29 mouse cellular contexts compared by ENCODE assay signal in genomic region chr14:11536121-11536520, GRCm38 (mm10). TPM values are rescaled to one million over a fixed set of nuclear protein-coding genes. Genes with fewer than 3 reads are reported as not detected.
DNase-seq lines count a peak whose midpoint lies in the region; ATAC-seq and TF ChIP-seq lines count a peak whose summit lies in the region.
"Had no signal": no experiment of that assay in that cellular context is flagged by ENCODE, and none has a peak within 500 bp of the region (broad histone marks: within the 10 kb centered on the region; RNA-seq: fewer than 3 reads in every experiment).

No protein-coding gene starts in this region.

- no peak overlapping the region for H3K4me2 ChIP-seq in embryonic facial prominence, embryonic 13.5 days
- H3K4me2 ChIP-seq in lung, postnatal 0 days (replicated peaks; ENCODE audit: low read depth, low read length), result no peak overlapping the region
- H3K4me2 ChIP-seq: embryonic facial prominence, embryonic 12.5 days; embryonic facial prominence, embryonic 15.5 days; forebrain, embryonic 12.5 days had no signal

- H3K27me3 ChIP-seq in embryonic facial prominence, embryonic 13.5 days, result no peaks in the 10 kb centered on the region
- H3K27me3 ChIP-seq in embryonic facial prominence, embryonic 10.5 days (replicated peaks; ENCODE audit: low read depth, poor library complexity, severe bottlenecking), result no peaks in the 10 kb centered on the region
- no peaks in the 10 kb centered on the region for H3K27me3 ChIP-seq in lung, postnatal 0 days (replicated peaks; ENCODE audit: insufficient read depth, low read length)
- H3K27me3 ChIP-seq: CH12.LX; embryonic facial prominence, embryonic 12.5 days; embryonic facial prominence, embryonic 15.5 days; forebrain, embryonic 12.5 days had no signal

- DNase-seq in embryonic facial prominence, embryonic 10.5 days (ENCODE audit: low spot score), result no peak
- peak; percentile 11 for DNase-seq in lung, postnatal 10 days
- DNase-seq in lung, postnatal 0 days (ENCODE audit: low spot score), result no peak
- DNase-seq in ES-CJ7 (ENCODE audit: low read depth, low spot score), result peak; percentile 56
- DNase-seq in ZHBTc4 (ENCODE audit: low read depth, low spot score), result peak; percentile 69
- no peak for DNase-seq in right cerebral cortex, adult 18-20 months
- no peak for DNase-seq in layer of hippocampus, postnatal 14 days (ENCODE audit: low spot score in 2 of 2)
- DNase-seq: adrenal gland, adult 2 months; adrenal gland, postnatal 10 days; adrenal gland, postnatal 25 days; B cell, adult 2 months; cerebellum, adult 11 months; cerebellum, adult 18-20 months; cerebellum, adult 8-10 months; cerebellum, adult 9-11 months; cerebellum, postnatal 14 days; cerebellum, postnatal 36 days had no signal

- no peak for TF ChIP-seq CTCF in lung, postnatal 0 days (IDR thresholded peaks at IDR 0.05)

- 0 out of 2 replicates have a peak, but pooled peaks have one; percentile 10 for ATAC-seq in embryonic facial prominence, embryonic 13.5 days (ENCODE audit: insufficient number of reproducible peaks, insufficient read depth, low FRiP score, low TSS enrichment, low read depth)
- no peak for ATAC-seq in lung, postnatal 0 days
- ATAC-seq: CD4-positive, CD25-positive, alpha-beta regulatory T cell, adult 4 months; forebrain, embryonic 14.5 days; forebrain, embryonic 16.5 days had no signal

- no peaks in the 10 kb centered on the region for H3K9me3 ChIP-seq in embryonic facial prominence, embryonic 13.5 days
- no peaks in the 10 kb centered on the region for H3K9me3 ChIP-seq in embryonic facial prominence, embryonic 10.5 days
- H3K9me3 ChIP-seq in lung, postnatal 0 days (ENCODE audit: low read length), result no peaks in the 10 kb centered on the region
- H3K9me3 ChIP-seq: embryonic facial prominence, embryonic 12.5 days; embryonic facial prominence, embryonic 15.5 days; forebrain, embryonic 10.5 days; forebrain, embryonic 12.5 days had no signal

- no peaks in the 10 kb centered on the region for H3K36me3 ChIP-seq in embryonic facial prominence, embryonic 13.5 days
- H3K36me3 ChIP-seq in embryonic facial prominence, embryonic 10.5 days (replicated peaks), result no peaks in the 10 kb centered on the region
- no peaks in the 10 kb centered on the region for H3K36me3 ChIP-seq in lung, postnatal 0 days (ENCODE audit: insufficient read depth, low read length)
- H3K36me3 ChIP-seq: embryonic facial prominence, embryonic 12.5 days; embryonic facial prominence, embryonic 15.5 days; forebrain, embryonic 10.5 days; forebrain, embryonic 12.5 days had no signal

- H3K4me1 ChIP-seq in embryonic facial prominence, embryonic 13.5 days, result peaks cover 9% of the 10 kb centered on the region
- H3K4me1 ChIP-seq in embryonic facial prominence, embryonic 10.5 days, result peaks cover 12% of the 10 kb centered on the region
- no peaks in the 10 kb centered on the region for H3K4me1 ChIP-seq in lung, postnatal 0 days (ENCODE audit: insufficient read depth, low read depth, low read length)
- H3K4me1 ChIP-seq: embryonic facial prominence, embryonic 12.5 days had no signal

- H3K27ac ChIP-seq in embryonic facial prominence, embryonic 13.5 days, result no peak overlapping the region
- no peak overlapping the region for H3K27ac ChIP-seq in embryonic facial prominence, embryonic 10.5 days (replicated peaks)
- H3K27ac ChIP-seq in lung, postnatal 0 days (ENCODE audit: low read length), result no peak overlapping the region
- H3K27ac ChIP-seq: embryonic facial prominence, embryonic 12.5 days; embryonic facial prominence, embryonic 15.5 days; forebrain, embryonic 10.5 days; forebrain, embryonic 12.5 days had no signal

- no peak for TF ChIP-seq EP300 in lung, postnatal 0 days (IDR thresholded peaks at IDR 0.05)

- WGBS in embryonic facial prominence, embryonic 13.5 days, result 77% methylated on average over 5 of the region's 5 CpGs
- 76% methylated on average over 5 of the region's 5 CpGs for WGBS in embryonic facial prominence, embryonic 10.5 days
- WGBS in lung, postnatal 0 days, result 81% methylated on average over 5 of the region's 5 CpGs

- no peak overlapping the region for H3K4me3 ChIP-seq in embryonic facial prominence, embryonic 13.5 days
- no peak overlapping the region for H3K4me3 ChIP-seq in embryonic facial prominence, embryonic 10.5 days
- no peak overlapping the region for H3K4me3 ChIP-seq in lung, postnatal 0 days (ENCODE audit: low read depth, low read length)
- H3K4me3 ChIP-seq: embryonic facial prominence, embryonic 12.5 days; embryonic facial prominence, embryonic 15.5 days; erythroblast, embryonic 14.5 days; forebrain, embryonic 10.5 days; forebrain, embryonic 12.5 days had no signal

- no peak overlapping the region for H3K9ac ChIP-seq in embryonic facial prominence, embryonic 13.5 days
- no peak overlapping the region for H3K9ac ChIP-seq in lung, postnatal 0 days (replicated peaks; ENCODE audit: low read depth)
- H3K9ac ChIP-seq: embryonic facial prominence, embryonic 12.5 days; embryonic facial prominence, embryonic 15.5 days; forebrain, embryonic 12.5 days had no signal

RNA-seq across cellular contexts. Expression of gene Ptprg, which starts 17.2 kb away (rescaled TPM):
- polyA plus RNA-seq in embryonic facial prominence, embryonic 13.5 days (2015; fragmentation: Nextera tagmentation; extraction: Ambion mirVana), result 34.4 and 37.0 TPM in 2 replicates
- polyA plus RNA-seq in embryonic facial prominence, embryonic 10.5 days (2016; fragmentation: Nextera tagmentation; extraction: Ambion mirVana), result 36.3 and 40.7 TPM in 2 replicates
- 19.4 and 25.4 TPM in 2 replicates for polyA plus RNA-seq in lung, postnatal 0 days (2015; fragmentation: Nextera tagmentation; extraction: Ambion mirVana)
- total RNA-seq in layer of hippocampus, postnatal 14 days (2021), result 100 to 1,000 TPM; 165 to 169 TPM
- total RNA-seq: common myeloid progenitor, adult 5-6 weeks; MEL had no signal
- polyA plus RNA-seq: CD4-positive, CD25-positive, alpha-beta regulatory T cell, adult 4 months; erythroblast, embryonic 14.5 days had no signal

Comparison
In these comparisons a context has a peak if more than half of its experiments do, and no peak if none do; other contexts are left out.
1. DNase-seq: peak in lung, postnatal 10 days (single experiment), ES-CJ7 (single experiment) and ZHBTc4 (single experiment); none in embryonic facial prominence, embryonic 10.5 days (single experiment), lung, postnatal 0 days (single experiment), right cerebral cortex, adult 18-20 months (single experiment) and layer of hippocampus, postnatal 14 days (0 of 2).